Mouse (Mus musculus): ENCODE measurements around the gene Gm8720.
"Not testable (repeated sequence)": the region's sequence is repeated elsewhere in the genome, so short reads cannot be mapped to it uniquely, and the experiment has no call there.

Gene Gm8720

GRCm38 (mm10) chr7:23067356-23067755 lies at the start of gene Gm8720:
TSS of gene Gm8720 (minus strand) at chr7:23067456.
- not testable (repeated sequence) for DNase-seq (ENCODE audit: low read depth)

DNA sequence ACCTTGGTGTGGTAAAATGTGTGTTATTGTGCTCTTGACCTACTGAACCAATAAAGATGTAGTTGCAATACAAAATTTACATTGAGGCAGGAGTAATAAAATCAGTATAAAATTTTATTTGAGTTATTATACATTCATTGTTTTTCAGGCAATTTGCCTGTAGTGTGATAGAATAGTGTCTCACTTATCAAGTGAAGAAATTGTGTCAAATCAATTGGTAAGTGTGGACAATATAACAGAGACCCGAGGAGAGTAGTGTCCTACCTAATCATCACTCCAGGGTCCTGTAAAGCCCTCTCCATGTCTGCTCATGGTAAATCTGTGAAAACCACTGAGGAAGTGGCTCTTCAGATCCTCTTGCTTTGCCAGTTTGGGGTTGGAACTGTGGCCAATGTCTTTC lies 12.0 kb downstream of the Gm8720 start, which contains the start of gene Vmn1r163:
Gene Vmn1r163, plus strand, starts transcription at position 301 of the 400 bp plus-strand sequence.
- DNase-seq (ENCODE audit: low read depth), result not testable (repeated sequence)

GRCm38 (mm10) chr7:23019823-23020222 lies 47.4 kb downstream of the Gm8720 start, which contains the start of gene Gm4216:
TSS of gene Gm4216 (minus strand) at chr7:23019923.
- DNase-seq (ENCODE audit: low read depth), result not testable (repeated sequence)
